10 mouse cellular contexts compared by ENCODE assay signal in the genomic region with DNA sequence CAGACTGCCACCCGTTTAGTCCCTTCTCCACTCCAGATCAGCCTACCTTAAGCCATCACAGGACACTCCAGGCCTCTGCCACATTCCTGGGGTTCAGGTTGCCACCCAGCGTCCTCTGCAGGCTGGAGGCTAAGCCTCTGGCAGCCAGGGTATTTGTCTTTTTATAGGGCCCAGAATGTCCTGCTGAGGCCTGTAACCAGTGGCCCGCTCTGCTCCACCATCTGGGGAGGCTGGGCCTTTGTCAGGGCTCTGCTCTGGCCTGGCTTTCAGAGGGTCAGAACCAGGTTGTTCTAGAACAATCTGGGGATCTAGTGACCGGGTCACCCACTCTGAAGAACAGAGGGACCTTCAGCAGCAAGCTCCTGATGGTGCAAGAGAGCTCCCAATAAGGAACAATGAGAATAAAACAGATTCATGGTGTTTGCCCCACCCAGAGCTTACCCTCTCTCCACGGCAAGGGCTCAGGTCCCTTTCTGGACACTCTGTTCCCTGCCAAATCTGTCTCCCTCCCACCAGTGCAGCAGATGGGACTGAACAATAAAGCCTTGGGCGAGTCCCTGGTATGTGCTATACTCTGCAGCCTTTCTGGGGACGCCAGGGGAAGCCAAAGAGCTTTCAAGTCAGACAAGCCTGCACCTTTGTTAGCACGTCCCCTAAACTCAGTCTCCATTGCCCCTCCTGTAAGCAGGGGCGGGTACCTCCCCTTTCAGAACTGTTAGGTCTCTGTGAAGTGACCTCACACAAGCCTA. TPM values are rescaled to one million over a fixed set of nuclear protein-coding genes. Genes with fewer than 3 reads are reported as not detected.
DNase-seq lines count a peak whose midpoint lies in the region; ATAC-seq lines count a peak whose summit lies in the region.
"Had no signal": no experiment of that assay in that cellular context is flagged by ENCODE, and none has a peak within 500 bp of the region (broad histone marks: within the 10 kb centered on the region; RNA-seq: fewer than 3 reads in every experiment).

No protein-coding gene starts in this region.

- H3K27ac ChIP-seq in heart, embryonic 12.5 days (ENCODE audit: poor library complexity, severe bottlenecking): no peak overlapping the region
- H3K27ac ChIP-seq in forebrain, embryonic 15.5 days (replicated peaks): peak overlapping the region; percentile 26; the same call in 1 of the 2 replicates
- H3K27ac ChIP-seq in limb, embryonic 13.5 days: no peak overlapping the region

- no peak for ATAC-seq in heart, embryonic 12.5 days (ENCODE audit: insufficient number of reproducible peaks, low FRiP score)
- ATAC-seq in forebrain, embryonic 15.5 days (replicated peaks): peak; percentile 44; the same call in 1 of the 2 replicates
- ATAC-seq in limb, embryonic 13.5 days (ENCODE audit: low FRiP score, low read depth): 0 out of 2 replicates have a peak, but pooled peaks have one; percentile 12

- H3K4me3 ChIP-seq in heart, embryonic 12.5 days: no peak overlapping the region
- H3K4me3 ChIP-seq in forebrain, embryonic 15.5 days: no peak overlapping the region
- H3K4me3 ChIP-seq in limb, embryonic 13.5 days: no peak overlapping the region

- no peak overlapping the region for H3K4me2 ChIP-seq in heart, embryonic 12.5 days
- no peak overlapping the region for H3K4me2 ChIP-seq in forebrain, embryonic 15.5 days (replicated peaks)
- H3K4me2 ChIP-seq in limb, embryonic 13.5 days (replicated peaks): no peak overlapping the region

- WGBS in heart, embryonic 12.5 days: 56% methylated on average over 9 of the region's 9 CpGs
- 44% methylated on average over 9 of the region's 9 CpGs for WGBS in forebrain, embryonic 15.5 days
- WGBS in limb, embryonic 13.5 days: 54% methylated on average over 9 of the region's 9 CpGs

- DNase-seq in heart, adult 18-20 months: peak; percentile 47 to 84
- peak; percentile 40 to 65 for DNase-seq in adrenal gland, adult 18-20 months (ENCODE audit: low spot score in 2 of 2)
- peak; percentile 18 to 71 for DNase-seq in kidney, adult 8-10 months
- peak; percentile 45 to 50 for DNase-seq in spleen, postnatal 36 days (ENCODE audit: low spot score in 2 of 2)
- DNase-seq in Muller cell, postnatal 12 days (ENCODE audit: inconsistent ontology term): no peak

- H3K9me3 ChIP-seq in heart, embryonic 12.5 days (replicated peaks): no peaks in the 10 kb centered on the region
- no peaks in the 10 kb centered on the region for H3K9me3 ChIP-seq in forebrain, embryonic 15.5 days
- H3K9me3 ChIP-seq in limb, embryonic 13.5 days: no peaks in the 10 kb centered on the region

- no peaks in the 10 kb centered on the region for H3K27me3 ChIP-seq in heart, embryonic 12.5 days (replicated peaks)
- H3K27me3 ChIP-seq in forebrain, embryonic 15.5 days: no peaks in the 10 kb centered on the region
- H3K27me3 ChIP-seq in limb, embryonic 13.5 days: no peaks in the 10 kb centered on the region

- peaks cover 21% of the 10 kb centered on the region for H3K4me1 ChIP-seq in heart, embryonic 12.5 days (replicated peaks)
- H3K4me1 ChIP-seq in forebrain, embryonic 15.5 days: peaks cover 19% of the 10 kb centered on the region
- no peaks in the 10 kb centered on the region for H3K4me1 ChIP-seq in limb, embryonic 13.5 days

- H3K36me3 ChIP-seq in heart, embryonic 12.5 days: no peaks in the 10 kb centered on the region
- H3K36me3 ChIP-seq in forebrain, embryonic 15.5 days: no peaks in the 10 kb centered on the region
- H3K36me3 ChIP-seq in limb, embryonic 13.5 days: no peaks in the 10 kb centered on the region

- H3K9ac ChIP-seq in heart, embryonic 12.5 days: no peak overlapping the region
- no peak overlapping the region; the same call in 1 of the 2 replicates for H3K9ac ChIP-seq in forebrain, embryonic 15.5 days (replicated peaks)
- H3K9ac ChIP-seq in limb, embryonic 13.5 days: no peak overlapping the region

RNA-seq across cellular contexts. Expression of a gene that starts 8.7 kb away (rescaled TPM):
- total RNA-seq in heart, adult 18-20 months (2021): 10 to 100 TPM; 16.4 to 18.1 TPM
- polyA plus RNA-seq in heart, embryonic 12.5 days (2016; fragmentation: Nextera tagmentation; extraction: Ambion mirVana): 0.57 and 0.78 TPM in 2 replicates
- under 1 TPM; 0.42 to 0.56 TPM for total RNA-seq in adrenal gland, adult 18-20 months (2021)
- polyA plus RNA-seq in forebrain, embryonic 15.5 days (2015; fragmentation: Nextera tagmentation; extraction: Ambion mirVana): 0.47 and 0.54 TPM in 2 replicates
- 4.2 and 5.0 TPM in 2 replicates for polyA plus RNA-seq in limb, embryonic 13.5 days (2015; fragmentation: Nextera tagmentation; extraction: Ambion mirVana)

RNA-seq across cellular contexts. Expression of a gene that starts 10.6 kb away (rescaled TPM):
- not detected for total RNA-seq in heart, adult 18-20 months (2021)
- not detected in 2 replicates for polyA plus RNA-seq in heart, embryonic 12.5 days (2016; fragmentation: Nextera tagmentation; extraction: Ambion mirVana)
- total RNA-seq in adrenal gland, adult 18-20 months (2021): not detected
- 0.60 TPM in 1 of 2 replicates, not detected in the other for polyA plus RNA-seq in forebrain, embryonic 15.5 days (2015; fragmentation: Nextera tagmentation; extraction: Ambion mirVana)
- polyA plus RNA-seq in limb, embryonic 13.5 days (2015; fragmentation: Nextera tagmentation; extraction: Ambion mirVana): not detected in 2 replicates
- polyA plus RNA-seq: C2C12; heart, postnatal 0 days had no signal

RNA-seq across cellular contexts. Expression of a gene that starts 53.3 kb away (rescaled TPM):
- 10 to 100 TPM; 13.9 to 14.0 TPM for total RNA-seq in heart, adult 18-20 months (2021)
- 126 and 131 TPM in 2 replicates for polyA plus RNA-seq in heart, embryonic 12.5 days (2016; fragmentation: Nextera tagmentation; extraction: Ambion mirVana)
- total RNA-seq in adrenal gland, adult 18-20 months (2021): 10 to 100 TPM; 29.8 to 32.0 TPM
- polyA plus RNA-seq in forebrain, embryonic 15.5 days (2015; fragmentation: Nextera tagmentation; extraction: Ambion mirVana): 135 and 149 TPM in 2 replicates
- polyA plus RNA-seq in limb, embryonic 13.5 days (2015; fragmentation: Nextera tagmentation; extraction: Ambion mirVana): 214 and 215 TPM in 2 replicates

RNA-seq across cellular contexts. Expression of a gene that starts 55.1 kb away (rescaled TPM):
- under 1 TPM in 1 of 2 experiments, not detected in 1; 0.08 TPM for total RNA-seq in heart, adult 18-20 months (2021)
- 0.06 TPM in 1 of 2 replicates, not detected in the other for polyA plus RNA-seq in heart, embryonic 12.5 days (2016; fragmentation: Nextera tagmentation; extraction: Ambion mirVana)
- total RNA-seq in adrenal gland, adult 18-20 months (2021): under 1 TPM in 1 of 2 experiments, not detected in 1; 0.10 TPM
- not detected in 2 replicates for polyA plus RNA-seq in forebrain, embryonic 15.5 days (2015; fragmentation: Nextera tagmentation; extraction: Ambion mirVana)
- 0.09 TPM in 1 of 2 replicates, not detected in the other for polyA plus RNA-seq in limb, embryonic 13.5 days (2015; fragmentation: Nextera tagmentation; extraction: Ambion mirVana)
